Mouse (Mus musculus) forebrain, embryonic 10.5 days (tissue): ENCODE measurements around the gene Gltp. TPM values are rescaled to one million over a fixed set of nuclear protein-coding genes. Genes with fewer than 3 reads are reported as not detected.

Experiments used
- DNase-seq: peaks from one replicate; pipeline ENCODE4 v3.0.0-alpha.2; 2017; ENCODE audit warnings: low spot score; ENCODE audit errors: extremely low spot score
- H3K27ac ChIP-seq: fragments of 300-500 bp; sonication (generic); 2 replicates; pipeline ENCODE4 v1.5.1; 2016; ENCODE audit warnings: mild to moderate bottlenecking
- H3K27me3 ChIP-seq: fragments of 300-500 bp; sonication (generic); 2 replicates; pipeline ENCODE4 v1.6.1; 2016; ENCODE audit warnings: mild to moderate bottlenecking; ENCODE audit not compliant: poor library complexity, severe bottlenecking
- H3K36me3 ChIP-seq: fragments of 300-500 bp; sonication (generic); replicated peaks from 2 replicates; pipeline ENCODE4 v1.6.1; 2016; ENCODE audit warnings: mild to moderate bottlenecking, moderate library complexity
- H3K4me1 ChIP-seq: fragments of 300-500 bp; sonication (generic); 2 replicates; pipeline ENCODE4 v1.6.1; 2016
- H3K4me3 ChIP-seq: fragments of 300-500 bp; sonication (generic); 2 replicates; pipeline ENCODE4 v1.5.1; 2016; ENCODE audit warnings: mild to moderate bottlenecking, moderate library complexity
- H3K9me3 ChIP-seq: fragments of 300-500 bp; sonication (generic); 2 replicates; pipeline ENCODE4 v1.6.1; 2016; ENCODE audit warnings: mild to moderate bottlenecking, moderate library complexity
- WGBS: fragments of 180-500 bp; shearing (Covaris S2); methylation state at CpG from one replicate; pipeline ENCODE4 v1.1.7; 2016; 5-methylcytosine and 5-hydroxymethylcytosine counted together
- polyA plus RNA-seq: library from polyadenylated mRNA; unstranded; fragments of >200 nt; fragmentation: Nextera tagmentation; extraction: Ambion mirVana; gene quantifications from 2 replicates; pipeline ENCODE4 v1.2.1, GENCODE M21; 2016

Gene Gltp
- polyA plus RNA-seq, 1 experiment from 2014 or later: 86.9 TPM

DNA sequence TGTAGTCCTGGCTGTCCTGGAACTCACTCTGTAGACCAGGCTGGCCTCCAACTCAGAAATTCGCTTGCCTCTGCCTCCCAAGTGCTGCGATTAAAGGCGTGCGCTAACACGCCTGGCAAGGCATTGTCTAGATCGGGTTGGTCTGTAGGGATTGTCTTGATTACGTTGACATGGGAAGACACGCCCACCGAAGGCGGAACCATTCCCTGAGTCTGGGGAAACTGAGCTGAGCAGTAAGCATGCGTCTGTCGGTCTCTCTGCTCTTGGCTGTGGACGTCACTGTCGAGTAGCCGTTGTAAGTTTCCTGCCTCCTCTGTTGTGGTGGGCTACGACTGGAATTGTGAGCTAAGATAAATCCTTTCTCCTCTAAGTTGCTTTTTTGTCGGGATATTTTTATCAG, 6.2 kb upstream of the Gltp start:
- WGBS: 86% methylated on average over 17 of the region's 17 CpGs
- H3K4me1 ChIP-seq: no peaks in the 10 kb centered on the region
- no peak overlapping the region for H3K27ac ChIP-seq
- H3K9me3 ChIP-seq: no peaks in the 10 kb centered on the region
- no peak overlapping the region for H3K4me3 ChIP-seq
- no peak for DNase-seq
- no peaks in the 10 kb centered on the region for H3K36me3 ChIP-seq
- H3K27me3 ChIP-seq: peaks cover 4% of the 10 kb centered on the region; the same call in 1 of the 2 replicates

- Histone ChIP-seq H3K27me3 (peaks cover 5% of the 10 kb centered on the region; the same call in 1 of the 2 replicates), H3K27ac (no peak overlapping the region), H3K9me3 (no peaks in the 10 kb centered on the region), H3K4me3 (no peak overlapping the region), H3K4me1 (peaks cover 7% of the 10 kb centered on the region), H3K36me3 (no peaks in the 10 kb centered on the region)
- no peak for DNase-seq
- WGBS: 75% methylated on average over 5 of the region's 5 CpGs
Observed at GRCm38 (mm10) chr5:114695775-114696174, 5.0 kb upstream of the Gltp start.

- no peak for DNase-seq
- H3K27ac ChIP-seq: peak overlapping the region; percentile 89
- WGBS: 18% methylated on average over 16 of the region's 16 CpGs
Observed at GRCm38 (mm10) chr5:114689700-114690366, 951 bp downstream of the Gltp start.

DNA sequence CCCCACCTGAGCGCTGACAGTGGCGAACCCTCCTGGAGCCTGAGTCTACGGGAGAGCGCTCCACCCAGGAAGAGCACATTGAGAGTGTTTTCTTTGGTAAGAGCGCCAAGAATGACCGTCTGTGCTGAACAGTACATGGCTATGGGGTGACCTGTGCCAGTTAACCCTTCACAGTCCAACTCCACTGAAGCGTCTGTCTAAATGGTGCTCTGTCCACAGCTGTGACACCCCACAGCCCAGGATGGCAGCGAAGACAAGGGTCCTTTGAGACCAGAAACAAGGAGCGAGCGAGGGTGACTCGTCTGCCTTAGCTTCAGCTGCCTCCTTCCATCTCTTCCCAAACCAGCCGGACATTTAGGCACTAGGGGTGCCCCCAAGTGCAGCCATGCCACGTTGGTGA, 2.1 kb downstream of the Gltp start:
- Histone ChIP-seq H3K36me3 (no peaks in the 10 kb centered on the region), H3K4me1 (peaks cover 49% of the 10 kb centered on the region), H3K27ac (no peak overlapping the region), H3K9me3 (no peaks in the 10 kb centered on the region), H3K27me3 (peaks cover 16% of the 10 kb centered on the region), H3K4me3 (no peak overlapping the region)
- 88% methylated on average over 13 of the region's 13 CpGs for WGBS
- DNase-seq: no peak

More at GRCm38 (mm10) chr5:114689700-114690366, 951 bp downstream of the Gltp start:
- peaks cover 39% of the 10 kb centered on the region for H3K4me1 ChIP-seq
- peak overlapping the region; percentile 78 for H3K4me3 ChIP-seq
- no peaks in the 10 kb centered on the region for H3K36me3 ChIP-seq
- H3K27me3 ChIP-seq: peaks cover 16% of the 10 kb centered on the region
- H3K9me3 ChIP-seq: no peaks in the 10 kb centered on the region

DNA sequence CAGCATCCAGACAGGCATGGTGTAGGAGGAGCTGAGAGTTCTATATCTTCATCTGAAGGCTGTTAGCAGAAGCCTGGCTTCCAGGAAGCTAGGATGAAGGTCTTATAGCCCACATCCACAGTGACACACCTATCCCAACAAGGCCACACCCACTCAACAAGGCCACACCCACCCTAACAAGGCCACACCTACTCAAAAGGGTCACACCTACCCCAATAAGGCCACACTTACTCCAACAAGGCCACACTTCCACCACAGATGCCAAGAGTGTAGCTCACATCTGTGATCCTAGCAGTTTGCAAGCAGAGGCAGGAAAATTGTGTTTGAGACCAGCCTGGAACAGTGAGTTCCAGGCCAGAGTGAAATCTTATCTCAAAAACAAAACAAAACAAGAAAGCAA, 2.9 kb downstream of the Gltp start:
- no peak for DNase-seq
- Histone ChIP-seq H3K27me3 (peaks cover 16% of the 10 kb centered on the region), H3K36me3 (no peaks in the 10 kb centered on the region), H3K9me3 (no peaks in the 10 kb centered on the region), H3K4me3 (no peak overlapping the region), H3K27ac (no peak overlapping the region), H3K4me1 (peaks cover 53% of the 10 kb centered on the region)

DNA sequence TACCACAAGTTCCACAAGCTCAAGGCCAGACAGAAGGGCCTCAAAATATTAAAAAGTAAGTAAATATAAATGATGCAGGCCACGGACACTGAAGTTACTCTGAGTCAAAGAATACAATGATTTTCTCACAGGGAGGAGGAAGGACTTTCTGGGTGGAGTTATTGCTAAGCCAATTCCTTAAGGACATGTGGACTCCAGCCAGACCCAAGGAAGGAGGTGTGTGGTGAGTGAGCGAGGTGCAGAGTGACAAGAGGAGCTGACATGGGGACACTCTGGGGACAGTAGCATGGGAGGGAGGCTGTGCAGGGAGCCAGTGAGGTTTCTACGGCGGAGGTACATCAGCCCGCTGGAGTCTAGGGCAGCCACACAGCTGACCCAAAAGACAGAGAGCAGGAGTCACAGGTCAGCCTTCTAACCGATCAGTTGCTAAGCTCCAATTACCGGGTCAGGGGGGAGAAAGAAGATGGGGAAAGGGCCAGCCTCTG, 4.0 kb downstream of the Gltp start:
- Histone ChIP-seq H3K4me1 (peaks cover 55% of the 10 kb centered on the region), H3K27me3 (peaks cover 11% of the 10 kb centered on the region), H3K27ac (no peak overlapping the region), H3K9me3 (no peaks in the 10 kb centered on the region), H3K36me3 (no peaks in the 10 kb centered on the region), H3K4me3 (no peak overlapping the region)
- 73% methylated on average over 7 of the region's 7 CpGs for WGBS
- no peak for DNase-seq

- Histone ChIP-seq H3K9me3 (no peaks in the 10 kb centered on the region), H3K27ac (no peak overlapping the region), H3K27me3 (peaks cover 11% of the 10 kb centered on the region), H3K36me3 (no peaks in the 10 kb centered on the region), H3K4me1 (peaks cover 55% of the 10 kb centered on the region), H3K4me3 (no peak overlapping the region)
- WGBS: 91% methylated on average over 5 of the region's 5 CpGs
- no peak for DNase-seq
Observed at GRCm38 (mm10) chr5:114685986-114686385, 4.8 kb downstream of the Gltp start.

- no peak for DNase-seq
- Histone ChIP-seq H3K9me3 (no peaks in the 10 kb centered on the region), H3K27ac (0 out of 2 replicates have a peak overlapping the region, but pooled peaks have one; percentile 30), H3K27me3 (no peaks in the 10 kb centered on the region), H3K4me1 (peaks cover 42% of the 10 kb centered on the region), H3K4me3 (no peak overlapping the region), H3K36me3 (peaks cover 13% of the 10 kb centered on the region)
- WGBS: 92% methylated on average over 8 of the region's 8 CpGs
Observed at GRCm38 (mm10) chr5:114681717-114682116, 9.1 kb downstream of the Gltp start.

DNA sequence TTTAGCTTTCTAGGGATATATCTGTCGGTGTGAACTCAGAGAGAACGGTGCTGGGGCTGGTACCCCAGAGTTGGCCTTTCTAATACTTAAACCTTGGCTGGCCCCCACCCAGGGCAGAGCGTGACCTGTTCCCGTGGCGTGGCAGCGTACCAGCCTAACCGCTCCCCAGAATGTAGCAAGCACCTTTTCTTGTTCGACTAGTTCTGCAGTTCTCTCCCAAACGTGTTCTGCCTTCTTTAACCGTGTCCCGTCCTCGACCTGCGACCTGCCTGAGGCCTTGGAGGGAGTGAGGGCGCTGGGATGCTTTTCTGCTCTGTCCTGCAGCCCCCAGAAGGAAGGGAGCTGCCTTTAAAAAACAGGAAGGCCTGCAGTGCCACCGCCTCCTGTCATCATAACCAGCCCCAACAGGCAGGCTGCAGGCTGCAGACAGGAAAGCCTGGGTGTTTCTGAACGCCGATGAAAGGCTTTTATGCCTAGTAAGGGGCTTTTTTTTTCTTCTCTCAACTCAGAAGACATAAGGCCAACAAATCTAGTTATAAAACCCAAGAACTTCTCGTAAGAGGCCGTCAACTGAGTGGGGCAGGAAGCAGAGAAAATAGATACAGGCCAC, 10.0 kb downstream of the Gltp start:
- Histone ChIP-seq H3K27ac (peak overlapping the region; percentile 13; the same call in 1 of the 2 replicates), H3K36me3 (peaks cover 22% of the 10 kb centered on the region), H3K27me3 (no peaks in the 10 kb centered on the region), H3K9me3 (no peaks in the 10 kb centered on the region), H3K4me3 (no peak overlapping the region), H3K4me1 (peaks cover 42% of the 10 kb centered on the region)
- DNase-seq: no peak
- WGBS: 81% methylated on average over 19 of the region's 19 CpGs

- Histone ChIP-seq H3K27ac (peak overlapping the region; percentile 17), H3K36me3 (peaks cover 27% of the 10 kb centered on the region), H3K4me1 (peaks cover 44% of the 10 kb centered on the region), H3K27me3 (no peaks in the 10 kb centered on the region), H3K9me3 (no peaks in the 10 kb centered on the region), H3K4me3 (no peak overlapping the region)
- no peak for DNase-seq
- WGBS: 67% methylated on average over 17 of the region's 17 CpGs
Observed at GRCm38 (mm10) chr5:114679841-114680591, 10.8 kb downstream of the Gltp start.

DNA sequence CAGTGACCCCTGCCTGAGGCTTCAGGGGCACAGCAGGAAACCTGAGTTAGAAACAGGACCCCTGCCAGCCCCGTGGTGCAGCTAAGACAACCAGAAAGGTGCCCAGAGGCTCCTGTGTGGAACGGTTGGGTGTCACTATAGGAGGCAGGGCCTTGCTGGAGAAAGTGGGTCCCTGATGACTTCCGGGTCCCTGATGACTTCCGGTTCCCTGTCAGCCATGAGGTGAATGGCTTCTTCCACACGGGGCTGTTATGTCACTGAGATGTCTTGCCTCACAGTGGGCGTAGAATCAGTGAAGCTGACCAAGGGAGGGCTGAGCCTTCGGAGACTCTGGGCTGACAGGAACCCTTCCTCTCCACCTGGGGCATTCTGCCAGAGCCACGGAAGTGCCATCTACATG, 16.2 kb downstream of the Gltp start:
- H3K36me3 ChIP-seq: peaks cover 51% of the 10 kb centered on the region
- no peak for DNase-seq
- no peaks in the 10 kb centered on the region for H3K27me3 ChIP-seq
- H3K9me3 ChIP-seq: no peaks in the 10 kb centered on the region
- no peak overlapping the region for H3K27ac ChIP-seq
- peaks cover 22% of the 10 kb centered on the region for H3K4me1 ChIP-seq
- no peak overlapping the region for H3K4me3 ChIP-seq
- WGBS: 92% methylated on average over 8 of the region's 8 CpGs

DNA sequence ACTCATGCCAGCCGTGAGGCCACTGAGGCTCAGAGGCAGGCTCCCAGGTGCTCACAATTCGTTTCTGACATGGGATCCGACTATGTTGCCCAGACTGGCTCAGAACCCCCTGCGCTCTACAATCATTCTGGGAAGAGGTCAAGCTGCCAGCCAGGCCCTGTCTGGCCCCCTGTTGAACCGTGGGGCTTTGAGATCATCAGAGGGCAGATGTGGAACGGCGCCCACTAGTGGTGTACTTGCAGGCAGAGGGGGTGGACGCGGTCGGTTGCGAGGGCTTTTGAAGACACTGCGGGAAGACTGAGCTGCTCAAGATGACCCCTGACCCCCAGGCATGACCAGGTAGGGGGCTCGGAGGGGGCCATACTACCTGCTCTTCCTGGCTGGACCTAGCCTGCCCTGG, 17.7 kb downstream of the Gltp start:
- Histone ChIP-seq H3K9me3 (no peaks in the 10 kb centered on the region), H3K4me3 (no peak overlapping the region), H3K27me3 (peaks cover 11% of the 10 kb centered on the region), H3K4me1 (peaks cover 23% of the 10 kb centered on the region), H3K36me3 (peaks cover 51% of the 10 kb centered on the region), H3K27ac (no peak overlapping the region)
- WGBS: 86% methylated on average over 13 of the region's 13 CpGs
- DNase-seq: no peak

DNA sequence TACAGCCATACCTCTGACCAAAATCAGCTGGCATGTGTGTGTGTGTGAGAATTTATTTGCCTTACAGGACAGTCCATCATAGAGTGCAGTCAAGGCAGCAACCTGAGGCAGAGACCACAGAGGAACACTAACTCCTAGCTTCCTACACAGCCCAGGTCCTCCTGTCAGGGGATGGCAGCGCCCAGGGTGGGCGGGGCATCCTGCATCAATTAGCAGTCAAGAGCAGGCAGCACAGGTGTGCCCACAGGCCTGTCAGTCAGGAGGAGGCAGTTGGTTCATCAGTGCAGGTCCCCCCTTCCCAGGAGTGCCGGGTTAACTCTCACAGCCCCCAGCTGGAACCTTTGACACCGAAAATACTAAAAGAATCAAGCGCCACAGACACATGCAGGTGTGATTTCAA, 21.8 kb downstream of the Gltp start:
- Histone ChIP-seq H3K27me3 (peaks cover 15% of the 10 kb centered on the region), H3K4me1 (peaks cover 48% of the 10 kb centered on the region), H3K9me3 (no peaks in the 10 kb centered on the region), H3K4me3 (no peak overlapping the region), H3K36me3 (peaks cover 14% of the 10 kb centered on the region), H3K27ac (no peak overlapping the region)
- WGBS: 87% methylated on average over 5 of the region's 5 CpGs
- DNase-seq: no peak
